Mouse (Mus musculus) NIH3T3 (cell line): Measurements from ENCODE around the gene Zbtb32.
A peak's percentile ranks its signal among the peaks of the same experiment; 100 is the strongest.

Source experiments
- DNase-seq: peaks from one replicate; pipeline ENCODE4 v3.0.0-alpha.2; 2012; ENCODE audit warnings: low read depth

The Zbtb32 gene

DNA sequence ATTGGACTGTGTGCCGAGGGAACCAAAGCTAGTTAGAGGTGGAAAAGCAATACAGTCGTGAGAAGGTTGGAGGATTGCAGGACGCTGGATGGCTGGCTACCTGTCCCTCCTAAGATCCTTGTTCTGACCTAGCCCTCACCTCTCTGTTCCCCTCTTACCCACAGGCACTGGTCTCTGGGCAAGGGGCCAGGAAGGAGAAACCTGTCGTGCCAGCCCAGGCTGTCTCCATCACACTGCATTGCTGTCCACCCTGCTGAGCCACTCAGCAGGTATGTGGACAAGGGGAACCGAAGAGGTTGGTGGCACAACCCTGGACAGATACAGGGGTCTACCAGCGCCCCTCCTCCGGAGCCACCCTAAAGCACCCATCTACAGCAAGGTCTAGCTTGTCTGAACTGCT lies 1.9 kb upstream of the Zbtb32 start:
- DNase-seq, result no peak

- peak; percentile 37 for DNase-seq
These were observed 1.2 kb upstream of the Zbtb32 start for GRCm38 (mm10) chr7:30599933-30600353.

- no peak for DNase-seq
These were observed 1.9 kb downstream of the Zbtb32 start for GRCm38 (mm10) chr7:30596811-30597210.

DNA sequence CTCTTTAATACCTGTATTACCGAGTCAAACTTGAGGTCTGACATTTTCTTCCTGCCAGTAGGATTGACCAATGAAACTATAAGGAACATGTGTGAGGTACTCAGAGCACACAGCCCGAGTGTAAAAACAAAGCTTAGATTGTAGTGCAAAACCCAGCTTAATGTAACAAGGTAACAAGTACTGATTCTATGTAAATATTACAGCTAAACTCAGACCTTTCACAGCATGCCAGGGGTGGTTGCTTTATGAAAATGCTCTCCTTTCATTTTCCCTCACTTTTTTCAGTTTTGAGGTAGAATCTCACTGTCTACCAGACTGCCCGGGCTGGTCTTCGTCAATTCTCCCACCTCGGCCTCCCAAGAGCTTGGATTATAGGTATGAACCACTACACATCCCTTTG lies 2.6 kb downstream of the Zbtb32 start:
- DNase-seq, result no peak

- no peak for DNase-seq
These were observed 4.1 kb downstream of the Zbtb32 start for GRCm38 (mm10) chr7:30594510-30595024.

GRCm38 (mm10) chr7:30593579-30594509 lies 4.9 kb downstream of the Zbtb32 start:
- DNase-seq, result no peak

DNA sequence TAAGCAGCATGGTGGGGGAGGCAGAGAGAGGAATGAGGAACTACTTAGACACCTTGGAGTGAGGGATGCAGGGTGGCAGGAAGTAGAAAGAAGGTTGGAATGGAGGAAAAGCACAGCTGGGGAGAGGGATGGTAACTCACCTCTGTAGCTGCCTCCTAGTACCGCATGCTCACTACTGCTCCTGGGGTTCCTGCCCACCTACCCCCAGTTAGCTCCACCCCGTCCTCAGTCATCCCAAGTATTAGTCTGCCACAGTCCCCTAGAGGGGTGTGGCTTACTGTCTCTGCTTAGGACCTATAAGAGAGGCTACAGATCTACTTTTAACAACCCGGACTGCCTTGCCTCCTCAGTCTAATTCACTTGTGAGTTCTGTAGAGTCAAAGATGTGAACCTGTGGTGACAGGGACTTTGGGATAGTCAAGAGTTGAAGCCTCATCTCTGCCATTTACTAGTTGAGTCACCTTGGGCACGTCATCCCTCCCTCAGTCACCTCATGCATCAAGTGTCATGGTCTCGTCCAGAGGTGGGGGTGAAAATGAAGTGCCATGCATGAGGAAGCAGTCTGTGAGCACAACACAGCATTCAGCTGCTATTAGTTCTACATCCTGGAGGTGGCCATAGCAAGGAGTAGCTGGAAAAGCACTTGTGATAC lies 5.8 kb downstream of the Zbtb32 start:
- DNase-seq, result no peak

DNA sequence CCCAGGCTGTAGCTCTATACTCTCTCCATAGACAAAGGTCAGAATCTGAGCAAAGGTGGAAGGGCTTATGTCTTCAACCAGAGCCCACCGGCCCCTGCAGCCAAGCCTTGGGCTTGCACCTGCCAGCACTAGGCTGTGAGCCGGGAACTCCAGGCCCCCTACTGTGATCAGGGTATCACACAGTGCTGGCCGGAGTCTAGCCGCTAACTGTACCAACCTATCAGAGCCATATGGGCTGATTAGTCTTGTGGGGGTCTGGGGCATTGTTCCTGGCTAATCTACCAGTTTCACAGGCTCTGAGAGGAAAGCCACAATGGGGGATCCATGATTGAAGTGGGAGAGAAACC lies 7.1 kb downstream of the Zbtb32 start:
- DNase-seq, result no peak

GRCm38 (mm10) chr7:30590927-30591604 lies 7.6 kb downstream of the Zbtb32 start:
- no peak for DNase-seq

DNA sequence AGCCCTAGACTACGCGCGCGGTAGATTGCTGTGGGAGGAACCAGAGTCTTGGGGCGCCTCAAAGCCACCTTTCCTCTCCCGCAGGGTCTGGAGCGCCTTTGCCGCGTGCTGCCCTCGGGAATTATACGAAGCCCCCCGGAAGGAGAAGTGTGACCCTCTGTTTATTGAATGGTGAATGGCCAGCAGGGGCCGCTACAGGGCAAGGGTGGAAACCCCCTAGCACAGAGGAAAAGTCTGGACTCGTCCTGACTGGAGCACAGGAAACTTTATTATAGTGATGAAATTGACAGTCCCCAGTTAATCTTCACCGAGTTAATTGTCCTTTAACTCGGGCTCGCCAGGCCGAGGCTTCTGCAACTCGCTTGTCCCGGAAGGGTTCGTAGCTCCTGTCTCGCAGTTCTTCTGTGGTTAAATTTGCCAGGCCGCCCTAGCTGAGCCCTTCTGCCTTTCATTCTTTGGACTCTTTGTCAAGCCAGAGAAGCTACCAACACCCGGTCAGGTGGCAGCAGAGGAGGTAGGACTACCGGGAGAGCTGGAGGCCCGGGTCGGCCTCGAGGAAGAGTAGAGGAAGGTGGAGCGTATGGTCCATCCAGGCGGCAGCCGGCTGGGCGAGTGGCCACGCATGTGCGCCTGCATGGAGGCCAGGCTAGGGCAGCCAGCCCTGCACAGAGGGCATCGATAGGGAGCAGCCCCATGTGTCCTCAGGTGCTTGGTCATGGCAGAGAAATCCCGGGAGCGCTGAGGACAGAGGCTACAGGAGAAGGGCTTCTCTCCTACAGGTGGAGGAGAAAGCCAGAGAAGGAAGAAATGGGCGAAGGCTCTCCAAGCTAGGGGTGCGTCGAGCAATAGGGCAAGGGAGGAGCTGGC lies 9.0 kb downstream of the Zbtb32 start:
- DNase-seq, result peak; percentile 88

DNA sequence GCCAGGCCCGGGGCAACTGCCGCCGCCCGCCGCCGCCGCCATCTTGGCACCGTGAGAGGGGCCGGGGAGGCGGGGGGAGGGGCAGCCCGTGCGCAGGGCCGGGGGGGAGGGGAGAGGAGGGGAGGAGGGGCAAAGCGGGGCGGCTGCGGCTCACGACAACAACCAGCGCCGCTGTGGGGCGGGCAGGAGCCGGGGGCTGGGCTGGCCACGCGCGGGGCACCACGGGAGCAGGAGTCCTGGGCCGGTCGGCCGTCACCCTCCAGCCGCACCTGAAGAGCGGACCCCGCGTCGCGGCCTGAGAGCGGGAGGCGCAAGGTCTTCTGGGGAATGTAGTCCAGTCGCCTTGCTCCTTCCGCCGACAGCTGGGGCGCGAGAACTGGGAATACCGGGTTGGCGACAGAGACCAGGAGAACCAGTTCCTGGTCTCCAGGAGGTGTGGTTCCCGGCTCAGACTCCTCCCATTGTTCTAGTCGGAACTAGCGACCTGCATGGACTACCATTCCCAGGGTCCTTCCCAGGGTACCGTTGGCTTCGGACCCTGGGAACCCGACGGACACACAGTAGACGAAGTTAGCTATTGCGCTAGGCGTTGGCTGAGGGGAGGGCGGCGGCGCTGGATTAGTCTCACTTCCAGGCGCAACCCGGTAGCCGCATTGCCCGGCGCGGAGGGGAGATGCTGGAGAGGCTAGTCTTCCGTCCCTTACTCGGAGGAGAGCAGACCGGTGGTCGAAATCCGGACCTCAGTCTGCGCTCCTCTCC lies 9.9 kb downstream of the Zbtb32 start, which contains the start of gene Kmt2b:
Gene Kmt2b, minus strand, starts transcription at position 51 of the 759 bp plus-strand sequence.
- peak; percentile 98 for DNase-seq

DNA sequence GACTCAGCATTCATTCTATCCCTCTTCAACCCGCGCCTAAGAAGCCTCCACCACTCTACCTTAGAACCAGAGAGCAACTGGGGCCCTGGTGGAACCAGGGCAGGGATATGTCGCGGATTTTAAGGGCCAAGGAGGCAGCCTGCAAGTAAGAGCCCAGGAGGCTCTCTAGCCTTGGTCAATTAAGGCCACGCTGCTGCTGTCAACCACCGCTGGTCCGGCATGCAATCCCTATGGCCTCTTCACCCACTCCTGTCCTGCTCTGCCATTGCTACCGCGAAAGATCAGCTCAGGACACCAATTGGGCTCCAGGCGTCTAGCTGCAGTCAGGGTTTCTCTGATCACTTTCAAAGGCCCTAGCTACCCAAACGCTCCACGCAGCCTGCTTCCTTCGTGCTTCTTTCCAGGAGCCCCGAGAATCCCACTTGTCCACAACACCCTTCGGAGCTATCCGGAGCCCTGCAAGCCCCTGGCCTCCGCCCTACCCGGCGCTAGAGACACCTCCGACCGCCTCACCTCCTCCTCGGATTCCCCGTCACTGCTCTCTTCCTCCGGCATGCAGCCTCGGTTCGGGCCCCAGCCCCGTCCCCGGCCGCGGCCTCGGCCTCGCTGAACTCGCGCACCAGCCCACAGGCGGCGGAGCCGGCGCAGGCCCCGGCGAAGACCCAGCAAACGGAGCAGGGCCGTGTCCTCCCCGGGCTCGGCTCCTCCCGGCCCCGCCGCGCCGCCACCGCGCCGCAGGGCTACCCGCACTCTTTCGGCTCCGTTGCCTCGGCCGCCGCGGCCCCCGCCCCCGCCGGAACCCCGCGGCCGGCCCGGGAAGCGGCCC lies 10.7 kb downstream of the Zbtb32 start:
- DNase-seq, result peak; percentile 43

DNA sequence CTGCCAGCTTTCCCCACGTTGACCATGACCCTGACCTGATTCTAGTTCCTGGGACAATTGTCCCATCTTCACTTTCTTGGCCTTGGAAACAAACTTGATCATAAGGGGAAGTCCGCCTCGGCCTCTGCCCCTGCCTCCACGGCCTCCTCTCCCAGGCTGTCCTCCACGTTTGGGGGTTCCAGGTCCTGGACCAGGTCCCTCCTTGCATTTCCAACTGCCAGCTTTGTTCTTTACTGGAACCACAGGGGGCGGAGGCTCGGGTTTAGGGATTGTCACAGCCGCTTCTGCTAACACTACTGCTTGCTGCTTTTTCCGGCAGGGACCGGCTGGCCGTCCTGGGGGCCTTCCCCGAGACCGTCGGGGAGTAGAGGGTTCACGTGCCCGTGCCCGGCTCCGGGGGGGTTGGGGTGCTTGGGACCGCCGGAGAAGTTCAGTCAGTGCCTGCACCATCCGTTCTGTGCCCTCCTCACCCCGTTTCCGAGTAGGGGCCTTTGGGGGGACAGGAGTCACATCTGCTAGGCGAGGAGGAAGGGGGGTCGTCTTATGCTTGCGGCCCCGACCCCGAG lies 12.2 kb downstream of the Zbtb32 start:
- DNase-seq, result no peak

DNA sequence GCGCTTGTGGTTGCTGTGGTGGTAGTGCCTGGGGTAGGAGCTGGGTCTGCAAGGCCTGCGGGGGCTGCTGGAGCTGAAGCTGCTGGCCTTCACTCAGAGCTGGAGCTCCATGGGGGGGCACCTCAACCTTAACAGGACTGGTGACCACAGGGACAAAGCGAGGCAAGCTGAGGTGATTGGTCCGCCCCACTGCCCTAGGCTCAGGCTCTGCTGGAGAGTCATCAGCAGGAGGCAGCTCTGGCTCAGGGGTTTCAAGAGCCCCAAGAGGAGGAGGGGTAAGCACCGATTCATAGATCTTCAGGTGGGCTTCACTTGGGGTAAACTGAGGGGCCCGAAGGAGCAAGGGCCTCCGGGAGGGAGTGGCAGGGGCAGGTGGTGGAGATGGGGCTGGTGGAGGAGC lies 13.5 kb downstream of the Zbtb32 start:
- DNase-seq, result no peak

- DNase-seq, result no peak
These were observed 14.4 kb downstream of the Zbtb32 start for GRCm38 (mm10) chr7:30584339-30584738.

GRCm38 (mm10) chr7:30581547-30581946 lies 17.2 kb downstream of the Zbtb32 start:
- no peak for DNase-seq

- DNase-seq, result no peak
These were observed 18.8 kb downstream of the Zbtb32 start for GRCm38 (mm10) chr7:30579950-30580349.

DNA sequence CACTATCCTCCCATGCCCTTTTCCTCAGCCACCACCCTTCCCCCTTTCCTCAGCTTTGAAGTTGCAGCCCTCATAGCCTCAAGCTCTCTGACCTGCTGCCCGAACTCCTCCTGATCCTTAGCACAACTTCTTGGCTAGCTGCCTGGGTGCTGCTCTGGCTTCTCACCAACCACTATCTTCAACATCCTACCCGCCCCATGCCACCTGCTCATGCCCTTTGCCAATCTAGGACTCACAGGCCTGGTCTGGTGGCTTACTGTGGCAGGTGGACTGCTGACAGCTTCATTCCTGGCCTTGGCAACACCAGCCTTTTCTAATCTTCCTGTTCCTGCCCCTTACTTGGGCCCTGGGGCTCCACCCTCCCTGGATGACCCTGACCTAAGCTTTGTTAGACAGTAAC lies 25.7 kb downstream of the Zbtb32 start:
- no peak for DNase-seq

DNA sequence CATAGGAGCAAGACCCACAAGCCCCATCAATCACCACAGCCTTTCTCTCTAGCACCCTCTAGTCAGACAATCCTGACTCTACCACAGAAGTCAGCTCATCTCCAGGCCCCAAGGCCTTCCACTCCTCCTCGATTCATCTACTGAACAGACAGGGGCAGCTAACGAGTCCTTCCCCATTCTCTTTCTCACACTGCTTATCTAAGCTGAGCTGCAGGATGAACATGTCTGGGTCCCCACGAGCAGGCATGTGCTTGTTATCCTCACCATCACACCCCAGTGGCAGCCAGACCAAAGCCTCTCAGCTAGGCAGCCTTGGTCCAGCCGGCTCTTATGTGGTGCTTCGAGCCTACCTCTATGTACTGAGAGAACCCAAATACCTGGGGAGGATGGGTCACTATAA lies 26.3 kb downstream of the Zbtb32 start:
- DNase-seq, result no peak

GRCm38 (mm10) chr7:30567555-30567954 lies 31.2 kb downstream of the Zbtb32 start:
- no peak for DNase-seq
